Mouse (Mus musculus): Measurements from ENCODE around the gene Zpbp2. TPM values are rescaled to one million over a fixed set of nuclear protein-coding genes. Genes with fewer than 3 reads are reported as not detected.

Zpbp2 gene
- total RNA-seq (2023): 3.7 TPM

GRCm38 (mm10) chr11:98550975-98551828 is at the start of gene Zpbp2:
TSS of gene Zpbp2 (plus strand) at chr11:98551097.

GRCm38 (mm10) chr11:98545711-98546231 is 5.1 kb upstream of the Zpbp2 start, which contains the start of gene Ikzf3:
TSS of gene Ikzf3 (minus strand) at chr11:98546031.

GRCm38 (mm10) chr11:98586892-98587563 is 36.1 kb downstream of the Zpbp2 start, which contains the start of gene Ormdl3:
TSS of gene Ormdl3 (minus strand) at chr11:98587368.

GRCm38 (mm10) chr11:98597991-98598390 is 47.1 kb downstream of the Zpbp2 start, which contains the start of gene Lrrc3c:
TSS of gene Lrrc3c (plus strand) at chr11:98598291.

Other genes starting within 250 kb of the Zpbp2 start
- not detected for gene Neurod2, start 221.4 kb upstream of the Zpbp2 start, total RNA-seq (2023)
- not detected for gene Ppp1r1b, start 202.7 kb upstream of the Zpbp2 start, total RNA-seq (2023)
- gene Stard3, start 192.7 kb upstream of the Zpbp2 start, total RNA-seq (2023): 32.2 TPM
- gene Tcap, start 167.3 kb upstream of the Zpbp2 start, total RNA-seq (2023): not detected
- not detected for gene Pnmt, start 164.6 kb upstream of the Zpbp2 start, total RNA-seq (2023)
- gene Pgap3, start 150.6 kb upstream of the Zpbp2 start, total RNA-seq (2023): 9.3 TPM
- 0.15 TPM for gene Erbb2, start 138.6 kb upstream of the Zpbp2 start, total RNA-seq (2023)
- gene Mien1, start 112.1 kb upstream of the Zpbp2 start, total RNA-seq (2023): 44.5 TPM
- gene Grb7, start 104.7 kb upstream of the Zpbp2 start, total RNA-seq (2023): 2.7 TPM
- 154 TPM for gene Ikzf3, start 5.1 kb upstream of the Zpbp2 start, total RNA-seq (2023)
- 19.4 TPM for gene Ormdl3, start 36.3 kb downstream of the Zpbp2 start, total RNA-seq (2023)
- not detected for gene Lrrc3c, start 47.2 kb downstream of the Zpbp2 start, total RNA-seq (2023)
- 21.9 TPM for gene Gm12355, start 74.6 kb downstream of the Zpbp2 start, total RNA-seq (2023)
- 0.64 TPM for gene Gsdma3, start 75.3 kb downstream of the Zpbp2 start, total RNA-seq (2023)
- gene Gsdma2, start 95.7 kb downstream of the Zpbp2 start, total RNA-seq (2023): not detected
- gene Gsdma, start 113.3 kb downstream of the Zpbp2 start, total RNA-seq (2023): not detected
- gene Psmd3, start 131.5 kb downstream of the Zpbp2 start, total RNA-seq (2023): 77.8 TPM
- gene Csf3, start 150.2 kb downstream of the Zpbp2 start, total RNA-seq (2023): not detected
- gene Med24, start 178.3 kb downstream of the Zpbp2 start, total RNA-seq (2023): 77.9 TPM
- 30.2 TPM for gene Thra, start 189.5 kb downstream of the Zpbp2 start, total RNA-seq (2023)
- 4.3 TPM for gene Nr1d1, start 224.2 kb downstream of the Zpbp2 start, total RNA-seq (2023)
- gene Msl1, start 244.4 kb downstream of the Zpbp2 start, total RNA-seq (2023): 107 TPM

All from CD4-positive naive resting alpha-beta T cell, adult 76 days (primary cell).